Mouse (Mus musculus) neural tube, embryonic 11.5 days (tissue): ENCODE measurements around the gene Susd1. TPM values are rescaled to one million over a fixed set of nuclear protein-coding genes. Genes with fewer than 3 reads are reported as not detected.

Experiments
- ATAC-seq: fragments of 200-750 bp; cut with Nextera tagmentation; 2 replicates; pipeline ENCODE4 v1.8.0; 2017; ENCODE audit warnings: moderate number of reproducible peaks, mild to moderate bottlenecking, moderate TSS enrichment, moderate library complexity; ENCODE audit not compliant: insufficient read depth, low FRiP score, low TSS enrichment
- DNase-seq: peaks from one replicate; pipeline ENCODE4 v3.0.0-alpha.2; 2015; ENCODE audit warnings: low spot score
- H3K27ac ChIP-seq: fragments of 300-500 bp; sonication (generic); 2 replicates; pipeline ENCODE4 v1.5.1; 2014; ENCODE audit warnings: low read depth, mild to moderate bottlenecking, low read length
- H3K27me3 ChIP-seq: fragments of 300-500 bp; sonication (generic); 2 replicates; pipeline ENCODE4 v1.6.1; 2014; ENCODE audit warnings: mild to moderate bottlenecking, low read length, mixed read lengths; ENCODE audit not compliant: control insufficient read depth, insufficient read depth
- H3K36me3 ChIP-seq: fragments of 300-500 bp; sonication (generic); 2 replicates; pipeline ENCODE4 v1.6.1; 2014; ENCODE audit warnings: mild to moderate bottlenecking, low read length, moderate library complexity, mixed read lengths; ENCODE audit not compliant: control insufficient read depth, insufficient read depth
- H3K4me1 ChIP-seq: fragments of 300-500 bp; sonication (generic); 2 replicates; pipeline ENCODE4 v1.6.1; 2014; ENCODE audit warnings: low read length, mixed read lengths; ENCODE audit not compliant: control insufficient read depth, insufficient read depth
- H3K4me2 ChIP-seq: fragments of 300-500 bp; sonication (generic); 2 replicates; pipeline ENCODE4 v1.6.1; 2014; ENCODE audit warnings: low read depth, mild to moderate bottlenecking, moderate library complexity
- H3K4me3 ChIP-seq: fragments of 300-500 bp; sonication (generic); 2 replicates; pipeline ENCODE4 v1.5.1; 2014; ENCODE audit warnings: low read depth, low read length
- H3K9ac ChIP-seq: fragments of 300-500 bp; sonication (generic); 2 replicates; pipeline ENCODE4 v1.6.1; 2014; ENCODE audit warnings: mild to moderate bottlenecking, low read length
- H3K9me3 ChIP-seq: fragments of 300-500 bp; sonication (generic); 2 replicates; pipeline ENCODE4 v1.6.1; 2016; ENCODE audit warnings: low read length; ENCODE audit not compliant: control insufficient read depth
- WGBS: fragments of 180-500 bp; shearing (Covaris S2); extraction: QIAGEN DNeasy Blood & Tissue Kit; methylation state at CpG from one replicate; pipeline ENCODE4 v1.1.7; 2014; 5-methylcytosine and 5-hydroxymethylcytosine counted together
- polyA plus RNA-seq: library from polyadenylated mRNA; unstranded; fragments of >200 nt; fragmentation: Nextera tagmentation; extraction: Ambion mirVana; gene quantifications from 2 replicates; pipeline ENCODE4 v1.2.1, GENCODE M21; 2014

Gene Susd1
- polyA plus RNA-seq, 1 experiment from 2014 or later = 0.81 TPM

DNA sequence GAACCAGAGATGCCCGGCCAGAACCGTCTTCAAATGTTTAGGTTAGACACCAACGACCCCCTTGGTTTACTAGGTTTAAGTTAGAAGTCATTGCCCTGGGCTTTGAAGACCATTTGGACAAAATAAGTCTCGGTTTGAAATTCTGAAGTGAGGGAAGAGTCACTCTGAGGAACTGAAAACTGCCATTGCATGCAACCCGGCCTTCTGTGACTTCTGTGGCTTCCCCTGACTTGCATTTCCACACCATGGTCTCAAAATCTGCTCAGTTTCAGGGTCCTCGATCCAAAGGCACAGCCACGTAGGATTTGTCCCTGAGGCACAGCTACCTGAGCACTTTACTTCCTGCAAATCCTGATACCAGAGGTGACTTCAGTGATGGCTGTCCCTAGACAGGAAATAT is 86.5 kb downstream of the Susd1 start:
- no peak overlapping the region for H3K9ac ChIP-seq
- H3K4me2 ChIP-seq = no peak overlapping the region
- WGBS = 82% methylated on average over 7 of the region's 7 CpGs
- no peak for ATAC-seq
- H3K27me3 ChIP-seq = no peaks in the 10 kb centered on the region
- H3K27ac ChIP-seq = no peak overlapping the region
- no peaks in the 10 kb centered on the region for H3K36me3 ChIP-seq
- no peak overlapping the region for H3K4me3 ChIP-seq
- H3K9me3 ChIP-seq = no peaks in the 10 kb centered on the region
- H3K4me1 ChIP-seq = no peaks in the 10 kb centered on the region
- no peak for DNase-seq

DNA sequence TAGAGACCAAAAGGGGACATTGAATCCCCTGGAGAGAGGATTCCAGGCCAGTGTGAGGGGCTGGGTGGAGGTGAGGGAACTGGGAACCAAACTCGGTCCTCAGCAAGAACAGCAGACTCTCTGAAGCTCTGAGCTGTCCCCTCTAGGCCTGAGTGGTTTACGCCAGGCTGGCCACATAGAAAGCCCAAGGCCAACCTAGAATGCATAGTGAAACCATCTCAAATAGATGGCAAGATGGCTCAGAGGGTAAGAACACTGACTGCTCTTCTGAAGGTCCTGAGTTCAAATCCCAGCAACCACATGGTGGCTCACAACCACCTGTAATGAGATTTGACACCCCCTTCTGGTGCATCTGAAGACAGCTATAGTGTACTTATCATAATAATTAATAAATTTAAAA is 88.1 kb downstream of the Susd1 start:
- no peak overlapping the region for H3K4me2 ChIP-seq
- H3K4me3 ChIP-seq = no peak overlapping the region
- H3K36me3 ChIP-seq = no peaks in the 10 kb centered on the region
- no peaks in the 10 kb centered on the region for H3K9me3 ChIP-seq
- H3K27ac ChIP-seq = no peak overlapping the region
- 95% methylated on average over 2 of the region's 2 CpGs for WGBS
- H3K9ac ChIP-seq = no peak overlapping the region
- DNase-seq (no peak), ATAC-seq (no peak)
- no peaks in the 10 kb centered on the region for H3K4me1 ChIP-seq
- H3K27me3 ChIP-seq = no peaks in the 10 kb centered on the region

- WGBS = 80% methylated on average over 7 of the region's 7 CpGs
Measured at GRCm38 (mm10) chr4:59349425-59350185, 88.8 kb downstream of the Susd1 start.

DNA sequence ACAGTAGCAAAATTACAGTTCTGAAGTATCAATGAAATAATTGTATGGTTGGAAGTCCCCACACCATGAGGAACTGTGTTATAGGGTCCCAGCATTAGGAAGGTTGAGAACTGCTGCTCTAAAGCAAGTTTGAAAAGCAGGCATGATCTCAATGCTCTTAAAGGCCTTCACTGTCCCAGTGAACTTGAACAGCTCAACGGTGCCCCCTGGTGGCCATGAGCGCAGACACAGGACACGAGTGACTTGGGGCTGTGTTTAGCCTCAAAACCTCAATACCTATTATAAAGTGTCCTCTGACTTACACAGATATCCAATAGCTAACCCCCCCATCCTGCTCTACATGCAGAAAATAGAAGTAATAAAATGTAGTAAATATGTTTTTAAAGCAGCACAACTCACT is 97.7 kb downstream of the Susd1 start:
- Histone ChIP-seq H3K27me3 (no peaks in the 10 kb centered on the region), H3K36me3 (no peaks in the 10 kb centered on the region), H3K4me1 (no peaks in the 10 kb centered on the region), H3K4me2 (no peak overlapping the region), H3K9me3 (no peaks in the 10 kb centered on the region), H3K9ac (no peak overlapping the region), H3K27ac (no peak overlapping the region), H3K4me3 (no peak overlapping the region)
- 0% methylated on average over 3 of the region's 3 CpGs for WGBS
- DNase-seq (peak; percentile 84), ATAC-seq (peak; percentile 76)

More at GRCm38 (mm10) chr4:59349425-59350185, 88.8 kb downstream of the Susd1 start:
- no peaks in the 10 kb centered on the region for H3K4me1 ChIP-seq
- ATAC-seq = no peak
- no peak overlapping the region for H3K27ac ChIP-seq
- H3K4me3 ChIP-seq = no peak overlapping the region
- no peak overlapping the region for H3K9ac ChIP-seq
- no peak for DNase-seq
- H3K9me3 ChIP-seq = no peaks in the 10 kb centered on the region
- no peaks in the 10 kb centered on the region for H3K27me3 ChIP-seq
- no peak overlapping the region for H3K4me2 ChIP-seq
- no peaks in the 10 kb centered on the region for H3K36me3 ChIP-seq

DNA sequence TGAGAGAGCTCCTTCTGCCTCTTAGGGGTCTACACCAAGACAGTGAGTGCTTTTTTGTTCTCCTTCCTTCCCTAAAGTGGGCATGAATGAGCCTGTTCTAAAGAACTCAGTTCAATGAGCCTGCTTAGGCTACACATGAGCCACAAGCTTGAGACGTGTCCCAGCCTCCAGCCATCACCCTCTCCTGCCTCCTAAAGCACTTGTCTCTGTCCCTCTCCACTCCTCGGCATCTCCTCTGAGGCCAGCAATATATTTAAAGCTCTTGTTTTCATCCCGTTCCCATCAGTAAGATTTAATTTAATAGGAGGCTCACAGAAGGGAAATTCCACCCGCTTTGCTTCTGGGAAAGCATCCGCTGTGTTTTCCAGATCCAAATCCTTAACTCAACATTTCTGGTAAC is 98.4 kb downstream of the Susd1 start:
- no peaks in the 10 kb centered on the region for H3K9me3 ChIP-seq
- no peaks in the 10 kb centered on the region for H3K4me1 ChIP-seq
- H3K36me3 ChIP-seq = no peaks in the 10 kb centered on the region
- WGBS = 75% methylated on average over 5 of the region's 5 CpGs
- no peak overlapping the region for H3K9ac ChIP-seq
- no peaks in the 10 kb centered on the region for H3K27me3 ChIP-seq
- no peak overlapping the region for H3K4me2 ChIP-seq
- H3K27ac ChIP-seq = no peak overlapping the region
- ATAC-seq = no peak
- no peak overlapping the region for H3K4me3 ChIP-seq
- DNase-seq = no peak

- ATAC-seq (no peak), DNase-seq (no peak)
- Histone ChIP-seq H3K9ac (no peak overlapping the region), H3K27ac (no peak overlapping the region), H3K4me1 (no peaks in the 10 kb centered on the region), H3K4me2 (no peak overlapping the region), H3K36me3 (no peaks in the 10 kb centered on the region), H3K27me3 (no peaks in the 10 kb centered on the region), H3K9me3 (no peaks in the 10 kb centered on the region), H3K4me3 (no peak overlapping the region)
- 84% methylated on average over 8 of the region's 8 CpGs for WGBS
Measured at GRCm38 (mm10) chr4:59338896-59339535, 99.4 kb downstream of the Susd1 start.

GRCm38 (mm10) chr4:59337533-59337885 is 100.9 kb downstream of the Susd1 start:
- no peak for DNase-seq
- no peak for ATAC-seq
- Histone ChIP-seq H3K4me2 (no peak overlapping the region), H3K27me3 (no peaks in the 10 kb centered on the region), H3K36me3 (no peaks in the 10 kb centered on the region), H3K9me3 (no peaks in the 10 kb centered on the region), H3K4me3 (no peak overlapping the region), H3K4me1 (no peaks in the 10 kb centered on the region), H3K9ac (no peak overlapping the region), H3K27ac (no peak overlapping the region)
- WGBS = 92% methylated on average over 6 of the region's 6 CpGs

DNA sequence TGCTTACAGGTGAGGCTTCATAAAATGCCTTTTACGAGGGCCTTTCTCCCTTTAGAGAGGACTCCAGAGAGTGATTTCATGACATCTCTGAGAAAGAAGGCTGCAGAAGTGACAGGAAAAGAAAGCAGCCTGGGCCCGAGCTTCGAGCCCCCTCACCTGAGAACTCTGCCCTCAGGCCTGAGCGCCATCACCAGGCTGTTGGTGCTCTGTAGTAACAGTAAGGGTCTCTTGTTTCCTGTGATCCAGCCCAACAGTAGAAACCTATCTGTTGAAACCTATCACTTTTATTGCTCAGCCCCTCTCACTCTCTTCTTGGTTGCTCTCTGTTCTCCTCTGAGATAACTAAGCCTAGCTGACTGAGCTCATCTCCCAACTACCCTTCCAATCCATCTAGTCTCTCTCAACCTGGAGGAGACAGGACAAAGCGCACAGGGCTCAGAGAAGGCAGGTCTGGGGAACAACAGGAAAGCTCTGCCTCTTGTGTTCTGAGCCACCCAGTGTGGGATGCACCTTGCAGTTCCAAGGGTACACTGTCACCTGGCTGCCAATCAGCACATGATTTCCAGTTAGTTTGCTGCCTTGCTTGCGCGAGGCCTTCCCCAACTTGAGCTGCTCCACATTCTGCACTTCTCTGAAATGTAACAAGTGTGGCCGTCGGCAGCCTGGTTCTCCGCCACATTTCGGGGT is 101.4 kb downstream of the Susd1 start:
- Histone ChIP-seq H3K4me1 (no peaks in the 10 kb centered on the region), H3K4me3 (no peak overlapping the region), H3K9me3 (no peaks in the 10 kb centered on the region), H3K9ac (no peak overlapping the region), H3K36me3 (no peaks in the 10 kb centered on the region), H3K27me3 (no peaks in the 10 kb centered on the region), H3K27ac (no peak overlapping the region), H3K4me2 (no peak overlapping the region)
- ATAC-seq = no peak
- DNase-seq = no peak
- WGBS = 90% methylated on average over 11 of the region's 11 CpGs

DNA sequence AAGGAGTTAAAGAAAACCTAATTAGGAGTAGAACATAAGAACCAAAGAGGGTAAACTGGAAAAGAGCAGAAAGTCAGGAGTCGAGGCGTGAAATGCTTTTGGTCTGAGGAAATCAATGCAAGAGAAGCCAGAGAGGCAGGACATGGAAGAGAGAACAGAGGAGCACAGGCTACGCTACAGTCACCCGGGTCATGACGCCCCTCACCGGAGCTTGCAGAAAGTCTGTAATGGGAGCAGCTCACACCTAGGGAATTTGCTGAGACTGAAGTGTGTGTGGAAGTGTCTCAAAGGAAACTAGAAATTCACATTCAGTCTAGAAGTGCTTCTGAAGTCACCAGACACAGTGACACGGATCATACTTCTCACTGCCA is 102.0 kb downstream of the Susd1 start:
- Histone ChIP-seq H3K27me3 (no peaks in the 10 kb centered on the region), H3K4me1 (no peaks in the 10 kb centered on the region), H3K9me3 (no peaks in the 10 kb centered on the region), H3K4me2 (no peak overlapping the region), H3K9ac (no peak overlapping the region), H3K4me3 (no peak overlapping the region), H3K27ac (no peak overlapping the region), H3K36me3 (no peaks in the 10 kb centered on the region)
- ATAC-seq = no peak
- DNase-seq = no peak
- WGBS = 88% methylated on average over 7 of the region's 7 CpGs
